Mouse (Mus musculus) granulocyte monocyte progenitor cell, adult 5-6 weeks (primary cell): ENCODE measurements around the gene Ppp1r21. TPM values are rescaled to one million over a fixed set of nuclear protein-coding genes. Genes with fewer than 3 reads are reported as not detected.

ENCODE experiments used
- ATAC-seq: replicated peaks from 2 replicates; pipeline ENCODE4 v1.8.0; 2016; ENCODE audit warnings: mild to moderate bottlenecking, moderate TSS enrichment, inconsistent platforms; ENCODE audit not compliant: poor library complexity, severe bottlenecking
- total RNA-seq, 2 experiments: library from RNA; stranded (forward) in 1 of 2; stranded (reverse) in 1 of 2; fragments of 200-712, 200-1000 nt in 1 of 2; fragments of >200 nt in 1 of 2; fragmentation: Nextera tagmentation in 1 of 2; gene quantifications; 2 replicates each; pipeline ENCODE4 v1.2.3; 2014 to 2017

Gene Ppp1r21
- total RNA-seq, 2 experiments from 2014 or later: 56.3 to 58.0 TPM

GRCm38 (mm10) chr17:88636076-88636475 lies 106.2 kb downstream of the Ppp1r21 start:
- no peak for ATAC-seq

GRCm38 (mm10) chr17:88636587-88636986 lies 106.7 kb downstream of the Ppp1r21 start:
- no peak for ATAC-seq

Other genes starting within 250 kb of the Ppp1r21 start
- 33.1 and 34.4 TPM in 2 replicates for gene Foxn2, start 89.4 kb upstream of the Ppp1r21 start, total RNA-seq (2014; fragmentation: Nextera tagmentation)
- 45.1 and 49.9 TPM in 2 replicates for gene Foxn2, start 89.4 kb upstream of the Ppp1r21 start, total RNA-seq (2017)
- gene Ston1, start 67.6 kb downstream of the Ppp1r21 start, total RNA-seq (2014; fragmentation: Nextera tagmentation): 0.51 TPM in 1 of 2 replicates, not detected in the other
- gene Ston1, start 67.6 kb downstream of the Ppp1r21 start, total RNA-seq (2017): not detected in 2 replicates
- not detected in 2 replicates for gene Gtf2a1l, start 138.5 kb downstream of the Ppp1r21 start, total RNA-seq (2014; fragmentation: Nextera tagmentation)
- gene Gtf2a1l, start 138.5 kb downstream of the Ppp1r21 start, total RNA-seq (2017): not detected in 2 replicates